Mouse (Mus musculus): ENCODE measurements around the gene Frrs1l. TPM values are rescaled to one million over a fixed set of nuclear protein-coding genes. Genes with fewer than 3 reads are reported as not detected.

Frrs1l gene
- total RNA-seq, 2 experiments from 2014 or later, result 0.12 to 0.34 TPM

DNA sequence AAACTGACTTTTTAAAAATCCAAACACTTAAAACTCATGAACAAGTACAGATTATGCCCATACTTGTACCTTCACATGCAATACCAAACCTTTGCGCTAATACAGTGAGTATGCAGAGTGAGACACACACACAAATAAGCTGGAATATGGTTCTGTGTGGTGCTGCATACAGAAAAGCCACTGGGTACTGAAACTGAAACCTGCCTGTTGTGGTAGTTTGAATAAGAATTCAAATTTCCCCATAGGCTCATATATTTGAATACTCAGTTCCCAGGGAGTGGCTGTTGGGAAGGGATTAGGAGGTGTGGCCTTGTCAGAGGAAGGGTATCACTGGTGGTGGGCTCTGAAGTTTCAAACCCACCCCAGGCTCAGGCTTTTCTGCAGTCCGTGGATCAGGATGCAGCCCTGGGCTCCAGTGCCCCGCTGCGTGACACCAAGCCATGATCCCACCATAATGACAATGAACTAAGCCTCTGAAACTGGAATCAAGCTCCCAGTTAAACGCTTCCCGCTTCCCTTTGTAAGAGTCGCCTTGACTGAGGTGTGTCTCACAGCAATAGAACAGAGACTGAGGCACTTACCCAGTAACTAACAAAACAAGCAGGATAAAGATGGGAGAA is 77.7 kb downstream of the Frrs1l start:
- no peak for DNase-seq

- no peak for DNase-seq
Observed at GRCm38 (mm10) chr4:56909568-56909967, 80.6 kb downstream of the Frrs1l start.

- no peak for DNase-seq
Observed at GRCm38 (mm10) chr4:56907671-56908070, 82.5 kb downstream of the Frrs1l start.

Other genes starting within 250 kb of the Frrs1l start
- not detected for gene Actl7b, start 248.9 kb downstream of the Frrs1l start, total RNA-seq (2021)
- not detected for gene Actl7a, start 247.0 kb downstream of the Frrs1l start, total RNA-seq (2021)
- gene Elp1, start 188.1 kb downstream of the Frrs1l start, total RNA-seq (2021), result 10 to 100 TPM; 28.3 to 30.8 TPM
- 1 to 10 TPM; 3.5 to 4.0 TPM for gene Fam206a, start 188.0 kb downstream of the Frrs1l start, total RNA-seq (2021)
- 10 to 100 TPM; 15.2 to 15.5 TPM for gene Ctnnal1, start 125.2 kb downstream of the Frrs1l start, total RNA-seq (2021)
- 10 to 100 TPM; 22.7 to 23.9 TPM for gene Tmem245, start 43.0 kb downstream of the Frrs1l start, total RNA-seq (2021)
- 1 to 10 TPM; 8.1 to 8.7 TPM for gene Epb41l4b, start 153.0 kb upstream of the Frrs1l start, total RNA-seq (2021)

All from gastrocnemius, postnatal 10 days (tissue).